ENCODE assay signal across 15 mouse cellular contexts in genomic region chr1:178915056-178915455, GRCm38 (mm10).
"Had no signal": no experiment of that assay in that cellular context is flagged by ENCODE, and none has a peak within 500 bp of the region (broad histone marks: within the 10 kb centered on the region; RNA-seq: fewer than 3 reads in every experiment).

No protein-coding gene starts in this region.

- H3K4me1 ChIP-seq: liver, embryonic 13.5 days had no signal

- ATAC-seq: midbrain, embryonic 16.5 days had no signal

- H3K4me2 ChIP-seq: liver, embryonic 13.5 days; midbrain, embryonic 12.5 days; neural tube, embryonic 13.5 days had no signal

- DNase-seq: kidney, adult 18-20 months; kidney, adult 9 months; kidney, postnatal 14 days; kidney, postnatal 4 days; left cerebral cortex, postnatal 4 days; liver, embryonic 13.5 days; lung, adult 2 months; lung, postnatal 14 days; spleen, adult 18-20 months; thymus, adult 18-20 months; thymus, postnatal 36 days had no signal

- H3K4me3 ChIP-seq: liver, embryonic 13.5 days; midbrain, embryonic 12.5 days; myocyte; neural tube, embryonic 13.5 days had no signal

- H3K27ac ChIP-seq: liver, embryonic 13.5 days; midbrain, embryonic 12.5 days; neural tube, embryonic 13.5 days had no signal

- H3K36me3 ChIP-seq: liver, embryonic 13.5 days; midbrain, embryonic 12.5 days had no signal

- H3K9me3 ChIP-seq: liver, embryonic 13.5 days; midbrain, embryonic 12.5 days; neural tube, embryonic 13.5 days had no signal

- H3K9ac ChIP-seq: liver, embryonic 13.5 days; midbrain, embryonic 12.5 days; neural tube, embryonic 13.5 days had no signal
